In the genomic region with DNA sequence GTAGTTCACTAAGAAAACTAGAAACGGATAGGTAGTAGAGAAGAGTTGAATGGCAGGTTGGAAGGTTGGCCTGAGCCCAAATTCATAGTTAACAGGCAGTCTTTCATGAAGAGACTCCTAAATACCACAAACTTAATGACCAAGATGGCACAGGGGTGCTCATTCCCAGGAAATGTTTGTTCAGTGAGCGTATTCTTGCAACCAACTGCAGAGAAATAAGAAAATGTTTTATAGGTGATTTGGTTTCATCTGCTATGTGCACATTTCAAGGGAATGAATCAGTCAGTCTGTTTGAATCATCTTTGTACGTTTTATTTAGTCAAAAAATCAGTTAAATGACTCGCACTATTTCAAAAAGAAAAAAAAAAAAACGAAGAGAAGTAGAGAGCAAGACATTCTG, we compare ENCODE assay signal across 21 mouse cellular contexts.
"Had no signal": no experiment of that assay in that cellular context is flagged by ENCODE, and none has a peak within 500 bp of the region (broad histone marks: within the 10 kb centered on the region; RNA-seq: fewer than 3 reads in every experiment).

No protein-coding gene starts in this region.

- DNase-seq: kidney, adult 8-10 months; kidney, postnatal 14 days; kidney, postnatal 4 days; lung, adult 2 months; lung, postnatal 14 days; lung, postnatal 4 days; midbrain, embryonic 14.5 days; right cerebral cortex, adult 18-20 months; right cerebral cortex, postnatal 14 days; right cerebral cortex, postnatal 4 days; thymus, adult 2 months; thymus, postnatal 25 days had no signal

- H3K9ac ChIP-seq: limb, embryonic 13.5 days; liver, embryonic 12.5 days; liver, embryonic 15.5 days; neural tube, embryonic 12.5 days; neural tube, embryonic 15.5 days had no signal

- H3K4me3 ChIP-seq: limb, embryonic 10.5 days; limb, embryonic 13.5 days; liver, embryonic 12.5 days; liver, embryonic 15.5 days; neural tube, embryonic 12.5 days; neural tube, embryonic 15.5 days had no signal

- H3K4me2 ChIP-seq: limb, embryonic 13.5 days; liver, embryonic 12.5 days; liver, embryonic 15.5 days; midbrain, embryonic 11.5 days; neural tube, embryonic 12.5 days; neural tube, embryonic 15.5 days had no signal

- H3K27ac ChIP-seq: limb, embryonic 10.5 days; limb, embryonic 13.5 days; liver, embryonic 12.5 days; liver, embryonic 15.5 days; neural tube, embryonic 12.5 days; neural tube, embryonic 15.5 days; stomach, postnatal 0 days had no signal

- H3K36me3 ChIP-seq: limb, embryonic 10.5 days; limb, embryonic 13.5 days; liver, embryonic 12.5 days; liver, embryonic 15.5 days; neural tube, embryonic 12.5 days; neural tube, embryonic 15.5 days had no signal

- H3K4me1 ChIP-seq: limb, embryonic 10.5 days; limb, embryonic 13.5 days; liver, embryonic 12.5 days; neural tube, embryonic 12.5 days; neural tube, embryonic 15.5 days had no signal

- H3K27me3 ChIP-seq: limb, embryonic 13.5 days; liver, embryonic 12.5 days; liver, embryonic 15.5 days; neural tube, embryonic 12.5 days; neural tube, embryonic 15.5 days had no signal

- ATAC-seq: intestine, postnatal 0 days; liver, embryonic 12.5 days had no signal

- H3K9me3 ChIP-seq: limb, embryonic 10.5 days; limb, embryonic 13.5 days; liver, embryonic 12.5 days; liver, embryonic 15.5 days; neural tube, embryonic 12.5 days; neural tube, embryonic 15.5 days had no signal
